ENCODE assay signal across 8 mouse cellular contexts in genomic region chr3:51233918-51234751, GRCm38 (mm10). TPM values are rescaled to one million over a fixed set of nuclear protein-coding genes. Genes with fewer than 3 reads are reported as not detected.
DNase-seq lines count a peak whose midpoint lies in the region; ATAC-seq and TF ChIP-seq lines count a peak whose summit lies in the region.

No protein-coding gene starts in this region.

- no peak overlapping the region for H3K27ac ChIP-seq in hindbrain, postnatal 0 days

- no peaks in the 10 kb centered on the region for H3K36me3 ChIP-seq in hindbrain, postnatal 0 days (ENCODE audit: insufficient read depth, low read length)

- peak; percentile 86 for ATAC-seq in hindbrain, postnatal 0 days
- ATAC-seq in megakaryocyte, adult 5-6 weeks (ENCODE audit: poor library complexity, severe bottlenecking): peak; percentile 88

- no peak overlapping the region for H3K4me3 ChIP-seq in hindbrain, postnatal 0 days (ENCODE audit: low read length)

- H3K4me1 ChIP-seq in hindbrain, postnatal 0 days (ENCODE audit: insufficient read depth, low read length): no peaks in the 10 kb centered on the region

- H3K9ac ChIP-seq in hindbrain, postnatal 0 days (replicated peaks; ENCODE audit: low read length): no peak overlapping the region

- H3K4me2 ChIP-seq in hindbrain, postnatal 0 days (ENCODE audit: low read depth, low read length): peak overlapping the region; percentile 25; the same call in 1 of the 2 replicates

- no peaks in the 10 kb centered on the region for H3K27me3 ChIP-seq in hindbrain, postnatal 0 days (ENCODE audit: insufficient read depth, low read length)

- peak; percentile 97 for TF ChIP-seq CTCF in hindbrain, postnatal 0 days (IDR thresholded peaks at IDR 0.05; ENCODE audit: low read depth)

- 48% methylated on average over 13 of the region's 13 CpGs for WGBS in hindbrain, postnatal 0 days

- peak; percentile 73 for DNase-seq in WW6 (ENCODE audit: low read depth, low spot score)
- DNase-seq in cerebellum, postnatal 4 days (ENCODE audit: low spot score in 2 of 2): peak; percentile 65 to 77
- peak; percentile 75 to 77 for DNase-seq in gastrocnemius, adult 8-10 months (ENCODE audit: low spot score in 2 of 2)
- peak; percentile 90 for DNase-seq in hindbrain, postnatal 0 days (ENCODE audit: low spot score)
- DNase-seq in left cerebral cortex, adult 18-20 months (ENCODE audit: low spot score in 2 of 2): peak; percentile 73 to 81
- peak; percentile 80 to 82 for DNase-seq in right cerebral cortex, adult 2 months (ENCODE audit: low spot score in 2 of 2)
- DNase-seq in urinary bladder, postnatal 10 days (ENCODE audit: low spot score): peak; percentile 62

- no peaks in the 10 kb centered on the region for H3K9me3 ChIP-seq in hindbrain, postnatal 0 days (ENCODE audit: low read length)

RNA-seq across cellular contexts. Expression of gene Noct, which starts 9.9 kb away (rescaled TPM):
- total RNA-seq in gastrocnemius, adult 8-10 months (2022): 10 to 100 TPM; 15.7 to 26.0 (median 19.1) TPM
- total RNA-seq in hindbrain, postnatal 0 days (2014; rRNA removed): 40.8 and 41.9 TPM in 2 replicates
- 27.7 and 31.6 TPM in 2 replicates for polyA plus RNA-seq in hindbrain, postnatal 0 days (2015; fragmentation: Nextera tagmentation; extraction: Ambion mirVana)
- 10 to 100 TPM; 51.0 to 56.1 TPM for total RNA-seq in left cerebral cortex, adult 18-20 months (2021)
- 12.1 and 13.2 TPM in 2 replicates for total RNA-seq in megakaryocyte, adult 5-6 weeks (2015)
- 4.4 and 7.6 TPM in 2 replicates for total RNA-seq in megakaryocyte, adult 5-6 weeks (2017)
